Mouse (Mus musculus) spleen, adult 12 weeks (tissue): ENCODE measurements around the gene Arhgap27.
A peak's percentile ranks its signal among the peaks of the same experiment; 100 is the strongest.
"Not testable (repeated sequence)": the region's sequence is repeated elsewhere in the genome, so short reads cannot be mapped to it uniquely, and the experiment has no call there.

Experiments used
- DNase-seq: peaks from one replicate; pipeline ENCODE4 v3.0.0; 2022; ENCODE audit warnings: low spot score

The Arhgap27 gene

DNA sequence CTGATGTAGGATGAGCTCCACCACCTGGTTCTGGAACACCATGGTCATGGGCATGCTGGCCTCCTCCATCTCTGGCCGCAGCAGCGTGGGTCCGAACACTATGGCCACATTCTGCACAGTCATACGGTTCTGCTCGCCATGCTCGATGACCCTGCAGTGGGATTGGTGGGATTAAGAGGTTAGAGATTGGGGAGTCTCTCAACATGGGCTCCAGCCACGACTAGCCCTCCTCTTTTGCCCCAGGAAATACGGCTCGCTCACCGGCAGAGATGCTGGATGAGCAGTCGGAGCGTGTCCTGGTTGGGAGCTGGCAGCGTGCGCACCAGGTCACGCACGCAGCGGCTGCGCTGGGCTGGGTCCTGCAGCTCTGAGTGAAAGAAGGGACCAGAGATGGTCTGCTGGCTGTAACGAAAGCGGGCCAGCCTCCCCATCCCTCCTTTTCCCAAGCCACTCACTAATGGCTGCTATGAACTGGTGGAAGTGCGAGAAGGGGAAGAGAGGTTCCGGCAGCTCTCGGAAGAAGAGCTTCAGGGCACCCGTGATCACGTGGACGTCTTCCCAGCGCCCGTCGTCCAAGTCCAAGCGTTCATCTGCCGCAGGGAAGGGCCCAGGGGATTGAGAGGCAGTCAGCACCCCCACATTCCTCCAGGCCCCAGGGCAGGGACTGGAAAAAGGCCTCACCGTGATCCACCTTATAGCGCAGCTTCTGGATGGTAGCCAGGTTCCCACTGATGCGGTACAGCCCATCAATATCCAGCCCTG lies 30.4 kb downstream of the Arhgap27 start:
- DNase-seq, result no peak

DNA sequence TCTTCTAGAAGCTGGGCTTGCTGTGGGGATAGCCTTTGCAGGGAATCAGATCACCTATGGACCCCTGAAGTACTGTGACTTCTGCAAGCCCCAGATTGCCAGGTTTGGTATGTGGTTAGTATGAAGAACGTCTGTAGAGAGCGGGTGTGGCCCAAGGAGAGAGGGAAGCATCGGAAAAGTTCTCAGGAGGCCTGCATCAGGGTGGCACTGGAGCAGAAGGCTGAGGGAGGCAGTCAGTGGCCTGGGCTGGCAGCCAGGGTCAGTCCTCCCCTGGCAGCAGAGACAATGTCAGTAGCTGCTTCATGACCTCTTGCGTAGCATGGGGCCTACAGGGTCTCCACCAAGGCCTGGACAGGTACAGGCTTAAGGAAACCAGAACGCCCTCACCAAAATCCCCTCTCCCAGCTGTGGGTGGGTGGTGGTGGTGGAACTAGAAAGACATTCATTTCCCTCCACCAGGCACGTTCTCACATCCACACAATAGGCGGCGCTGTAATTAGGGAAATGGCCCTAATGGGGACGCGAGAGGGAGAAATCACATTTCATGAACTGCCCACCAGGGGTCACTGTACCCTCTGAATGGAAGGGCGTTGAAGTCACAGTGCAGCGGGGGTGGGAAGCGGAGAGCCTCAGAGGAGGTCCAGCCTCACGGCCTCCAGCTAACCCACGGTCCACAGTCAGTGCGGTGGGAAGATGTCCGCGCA lies 31.2 kb downstream of the Arhgap27 start:
- peak; percentile 45 for DNase-seq

DNA sequence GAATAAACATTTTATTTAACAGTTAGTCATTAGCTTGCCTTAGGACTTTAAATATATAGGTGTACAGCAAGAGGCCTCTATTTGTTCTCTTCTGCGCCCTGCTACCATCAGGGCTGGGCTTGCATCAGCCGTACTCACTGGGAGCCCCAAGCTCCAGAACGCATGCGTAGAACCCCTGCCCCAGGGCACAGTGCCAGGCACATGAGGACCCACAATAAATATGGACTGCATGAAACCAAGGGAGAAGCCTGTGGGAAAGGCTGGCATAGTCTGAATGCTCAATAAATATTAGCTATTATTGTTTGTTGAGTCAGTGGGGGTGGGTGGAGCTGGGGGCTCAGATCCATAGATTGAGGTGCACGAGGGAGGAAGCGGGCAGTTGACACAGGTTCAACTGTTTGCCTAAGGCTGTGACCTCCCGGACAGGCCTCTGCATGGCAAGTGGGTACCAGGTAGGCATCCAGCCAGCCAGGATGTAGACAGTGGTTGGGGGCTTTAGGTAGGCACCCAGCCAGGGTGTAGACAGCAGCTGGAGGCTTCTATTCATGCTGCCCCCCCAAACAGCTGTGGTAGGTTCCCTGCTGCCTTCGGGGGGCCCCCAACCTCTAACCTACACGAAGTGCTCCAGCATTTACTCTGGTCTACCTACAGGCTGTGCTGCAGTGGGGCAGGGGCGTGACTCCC lies 31.8 kb downstream of the Arhgap27 start:
- DNase-seq, result no peak

DNA sequence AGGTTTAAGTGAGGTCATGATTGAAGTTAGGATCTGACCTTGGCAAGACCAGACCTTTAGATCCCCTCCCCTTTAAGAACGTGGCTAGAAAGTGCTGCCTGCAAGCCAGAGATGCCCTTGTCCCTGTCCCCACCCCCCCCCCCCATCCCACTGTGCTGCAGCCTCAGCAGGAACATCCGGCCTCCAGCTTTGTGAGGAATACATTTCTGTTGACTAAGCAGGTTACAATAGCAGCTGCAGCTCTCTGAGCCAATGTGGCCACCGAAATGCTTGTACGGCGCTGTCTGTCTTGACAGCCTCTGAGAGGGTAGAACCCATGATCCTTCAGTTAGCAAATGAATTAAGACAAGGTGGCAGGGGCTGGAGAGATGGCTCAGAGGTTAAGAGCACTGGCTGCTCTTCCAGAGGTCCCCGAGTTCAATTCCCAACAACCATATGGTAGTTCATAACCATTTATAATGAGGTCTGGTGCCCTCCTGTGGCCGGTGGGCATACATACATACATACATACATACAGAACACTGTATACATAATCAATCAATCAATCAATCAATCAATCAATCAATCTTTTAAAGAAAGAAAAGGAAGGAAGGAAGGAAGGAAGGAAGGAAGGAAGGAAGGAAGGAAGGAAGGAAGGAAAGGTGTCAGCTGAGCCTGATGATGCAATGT lies 32.7 kb downstream of the Arhgap27 start:
- DNase-seq, result no peak

DNA sequence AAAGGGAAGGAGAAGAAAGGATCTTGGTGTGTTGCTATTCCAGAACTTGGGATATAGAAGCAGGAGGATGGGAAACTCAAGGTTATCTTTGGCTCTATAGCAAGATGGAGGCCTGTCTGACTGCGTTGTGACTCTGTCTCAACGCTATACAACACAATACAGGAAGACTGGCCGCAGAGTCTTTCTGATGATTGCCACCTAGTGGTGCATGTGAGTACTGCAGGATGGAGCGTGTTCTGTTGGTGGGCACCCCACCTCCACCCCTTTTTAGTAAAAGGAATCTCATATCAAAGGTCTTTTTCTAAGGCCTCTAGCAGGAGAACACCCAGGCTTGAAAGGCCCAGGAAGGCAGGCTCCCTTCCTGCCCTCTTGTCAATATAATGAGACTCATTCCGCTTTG lies 36.5 kb downstream of the Arhgap27 start:
- peak; percentile 49 for DNase-seq

DNA sequence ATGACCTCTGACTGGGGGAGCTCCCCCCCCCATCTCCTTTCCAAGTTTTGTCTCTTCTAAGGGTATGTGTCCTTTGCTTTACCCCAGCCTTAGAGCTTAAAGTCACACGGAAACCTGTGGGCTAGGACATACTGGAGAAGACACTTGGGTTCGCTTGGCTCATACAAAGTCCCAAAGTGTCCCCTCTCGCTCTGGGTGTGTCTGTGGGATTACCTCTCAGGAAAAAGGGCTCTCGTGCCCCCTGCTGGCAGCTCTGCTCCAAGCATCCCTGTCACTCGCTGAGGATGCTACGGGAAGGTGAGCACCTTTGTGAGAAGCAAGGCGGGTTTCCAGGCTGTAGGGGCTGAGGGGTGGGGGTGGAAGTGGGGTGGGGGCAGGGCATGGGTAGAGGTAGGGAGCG lies 38.3 kb downstream of the Arhgap27 start:
- peak; percentile 32 for DNase-seq

DNA sequence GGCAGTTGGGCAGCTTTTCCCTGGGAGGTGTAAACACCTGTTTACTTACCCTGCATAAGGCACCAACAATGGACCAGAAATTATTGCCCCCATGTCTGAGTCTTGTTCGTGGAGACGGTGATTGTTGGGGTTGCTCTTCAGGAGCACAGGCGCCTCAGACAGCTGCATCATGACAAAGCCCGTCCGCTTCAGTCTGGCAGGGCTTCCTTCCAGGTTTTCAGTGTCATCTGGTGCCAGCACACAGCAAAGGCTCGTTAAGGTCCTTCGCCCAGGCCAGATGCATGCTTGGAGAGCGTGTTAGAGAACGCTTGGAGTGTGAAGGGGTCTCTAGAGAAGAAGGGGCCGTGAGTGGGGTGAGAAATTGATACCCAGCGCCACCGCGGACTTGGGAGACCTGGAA lies 38.8 kb downstream of the Arhgap27 start:
- no peak for DNase-seq

DNA sequence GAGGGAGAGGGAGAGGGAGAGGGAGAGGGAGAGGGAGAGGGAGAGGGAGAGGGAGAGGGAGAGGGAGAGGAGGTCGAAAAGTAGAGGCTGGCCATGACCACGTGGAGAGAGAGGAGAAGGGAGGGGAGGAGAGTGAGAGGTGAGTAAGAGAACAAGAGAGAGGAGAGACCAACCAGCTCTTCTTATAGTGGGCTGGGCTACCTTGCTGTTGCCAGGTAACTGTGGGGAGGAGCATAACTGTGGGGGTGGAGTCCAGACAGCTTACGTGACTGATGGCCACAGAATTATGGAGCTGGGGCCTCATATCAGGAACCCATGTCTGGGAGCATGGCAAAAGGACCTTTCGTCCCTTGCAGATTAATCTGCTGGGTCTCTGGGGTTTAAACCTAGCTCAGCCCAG lies 40.7 kb downstream of the Arhgap27 start:
- DNase-seq, result not testable (repeated sequence)

DNA sequence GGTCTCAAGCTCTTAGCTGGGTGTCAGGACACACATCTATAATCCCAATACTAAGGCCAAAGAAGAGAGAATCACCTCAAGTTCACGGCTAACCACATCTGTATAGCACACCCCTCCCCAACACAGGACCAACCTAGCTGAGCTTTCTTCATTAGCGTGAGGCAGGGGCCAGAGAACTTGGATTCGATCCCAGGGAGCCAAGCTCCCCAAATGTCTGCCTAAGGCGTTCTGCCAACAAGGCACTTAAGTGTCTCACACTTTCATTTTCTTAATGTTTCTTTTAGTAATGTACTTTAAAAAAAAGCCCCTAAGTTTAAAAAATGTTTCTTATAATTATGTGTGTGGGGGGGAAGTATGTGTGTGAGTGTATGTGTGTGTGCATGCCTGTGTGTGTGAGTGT lies 42.8 kb downstream of the Arhgap27 start:
- DNase-seq, result no peak

DNA sequence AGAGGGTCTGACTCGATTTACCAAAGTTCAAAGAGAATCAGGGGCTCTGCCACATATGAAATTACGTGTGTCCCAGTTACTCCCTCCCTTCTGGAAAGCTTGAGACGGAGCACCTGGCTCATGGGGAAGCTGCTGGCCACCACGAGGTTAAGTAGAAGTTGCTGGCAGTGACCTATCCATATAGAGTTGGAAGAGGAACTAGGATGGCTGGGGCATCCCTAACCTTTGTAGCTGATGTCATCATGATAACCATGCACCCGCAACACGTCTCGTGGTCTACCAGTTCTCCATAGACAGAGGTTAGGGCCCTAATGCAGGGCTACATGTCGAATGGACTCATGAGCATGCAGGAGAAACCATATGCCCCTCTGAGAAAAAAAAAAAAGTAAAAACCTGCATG lies 43.3 kb downstream of the Arhgap27 start:
- DNase-seq, result no peak

DNA sequence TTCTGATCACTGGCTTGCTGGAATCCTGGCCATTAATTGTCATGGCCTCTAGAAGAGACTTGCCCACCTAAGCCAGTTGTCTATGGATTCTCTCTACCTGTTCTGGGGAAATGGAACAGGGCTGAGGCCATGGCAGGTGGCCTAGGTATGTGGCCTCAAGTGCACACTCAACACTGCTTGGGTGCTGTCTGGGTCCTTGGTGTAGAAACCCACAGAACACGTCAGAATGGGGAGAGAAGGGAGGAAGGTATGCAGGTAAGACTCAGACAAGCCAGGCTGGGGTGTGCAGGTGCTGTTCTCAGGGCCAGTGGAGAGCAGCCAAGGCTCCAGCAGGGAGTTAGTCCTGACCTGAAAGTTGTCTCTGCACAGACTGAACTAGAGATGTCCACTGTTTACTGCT lies 45.5 kb downstream of the Arhgap27 start:
- DNase-seq, result no peak

DNA sequence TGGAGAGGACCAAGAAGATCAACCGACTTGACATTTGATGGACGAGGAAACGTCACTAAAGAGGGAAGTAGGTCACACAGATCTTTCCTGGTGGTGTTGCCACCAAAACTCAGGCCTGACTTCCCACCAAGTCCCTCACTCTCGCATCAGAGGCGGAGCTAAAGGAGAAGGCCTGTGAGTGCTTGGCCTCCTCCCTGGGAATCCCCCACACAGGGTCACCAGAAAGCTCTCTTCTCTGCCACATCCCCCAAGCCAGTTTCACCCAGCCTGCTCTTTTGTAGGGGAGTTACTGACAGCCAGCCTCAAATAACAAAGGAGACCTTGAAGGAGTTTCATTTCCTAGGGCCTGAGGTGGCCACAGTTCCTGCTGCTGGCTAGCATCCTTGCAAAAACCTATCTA lies 48.1 kb downstream of the Arhgap27 start:
- no peak for DNase-seq

DNA sequence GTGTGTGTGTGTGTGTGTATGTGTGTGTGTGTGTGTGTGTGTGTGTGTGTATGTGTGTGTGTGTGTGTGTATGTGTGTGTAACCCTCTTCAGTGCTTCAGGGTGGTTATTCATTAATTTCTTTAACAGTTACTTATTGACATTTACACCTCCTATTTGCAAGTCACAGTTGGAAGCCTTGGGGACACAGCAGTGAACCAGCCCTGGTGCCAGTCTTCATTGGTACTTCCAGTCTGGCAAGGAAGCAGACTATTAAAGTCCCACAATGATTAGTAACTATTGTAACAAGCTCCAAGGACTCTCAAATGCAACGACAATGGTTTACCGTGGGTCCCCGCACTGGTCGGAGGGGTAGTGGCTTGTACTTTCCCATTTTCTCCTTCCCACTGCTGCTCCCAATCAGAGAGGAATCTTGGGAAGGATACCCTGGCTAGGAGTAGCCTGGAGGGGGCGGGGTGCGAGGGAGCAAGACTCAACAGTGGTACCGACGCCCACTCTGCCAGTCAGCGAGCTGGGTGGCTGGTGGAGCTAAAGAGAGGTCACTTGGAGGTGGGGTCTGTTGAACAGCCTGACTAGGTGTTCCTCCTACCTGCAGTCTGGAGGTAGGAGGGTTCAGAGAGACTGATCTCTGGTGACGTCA lies 48.6 kb downstream of the Arhgap27 start:
- no peak for DNase-seq

DNA sequence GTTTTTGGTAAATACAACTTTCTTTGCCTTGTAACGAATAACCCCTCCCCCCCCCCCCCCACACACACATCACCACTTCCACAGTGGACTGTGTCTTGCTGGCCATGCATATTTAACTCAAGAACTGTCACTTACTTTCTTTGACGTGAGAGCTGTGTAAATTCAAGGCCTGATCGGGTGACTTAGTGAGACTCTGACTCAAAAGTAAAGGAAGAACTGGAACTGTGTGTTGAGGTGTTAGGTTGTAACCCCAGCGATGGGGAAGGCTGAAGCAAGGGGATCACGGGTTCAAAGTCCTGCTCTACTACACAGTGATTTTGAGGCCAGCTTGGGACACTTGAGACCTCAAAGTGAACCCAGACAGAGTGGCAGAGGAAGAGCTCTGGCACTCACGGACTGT lies 50.0 kb downstream of the Arhgap27 start:
- no peak for DNase-seq

DNA sequence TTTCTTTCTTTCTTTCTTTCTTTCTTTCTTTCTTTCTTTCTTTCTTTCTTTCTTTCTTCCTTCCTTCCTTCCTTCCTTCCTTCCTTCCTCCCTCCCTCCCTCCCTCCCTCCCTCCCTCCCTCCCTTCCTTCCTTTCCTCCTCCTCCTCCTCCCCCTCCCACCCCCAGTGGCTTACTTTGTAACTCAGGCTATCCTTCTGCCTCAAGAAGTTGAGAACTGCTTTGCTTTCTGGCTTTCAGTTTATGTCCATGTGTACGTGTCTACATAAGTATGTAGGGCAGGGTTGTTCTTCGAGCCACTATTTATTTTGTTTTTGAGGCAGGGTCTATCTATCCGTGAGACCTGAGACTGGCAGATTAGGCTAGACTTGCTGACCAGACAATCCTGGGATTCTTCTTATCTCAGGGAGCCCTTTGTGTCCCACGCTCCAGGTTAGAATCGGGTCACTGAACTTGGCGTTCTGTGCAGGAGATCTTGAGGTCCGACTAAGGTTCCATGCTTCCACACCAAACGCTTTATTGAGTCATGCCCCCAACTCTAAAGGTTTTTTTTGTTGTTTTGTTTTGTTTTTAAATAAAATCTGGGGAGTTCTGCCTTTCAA lies 50.7 kb downstream of the Arhgap27 start:
- no peak for DNase-seq

DNA sequence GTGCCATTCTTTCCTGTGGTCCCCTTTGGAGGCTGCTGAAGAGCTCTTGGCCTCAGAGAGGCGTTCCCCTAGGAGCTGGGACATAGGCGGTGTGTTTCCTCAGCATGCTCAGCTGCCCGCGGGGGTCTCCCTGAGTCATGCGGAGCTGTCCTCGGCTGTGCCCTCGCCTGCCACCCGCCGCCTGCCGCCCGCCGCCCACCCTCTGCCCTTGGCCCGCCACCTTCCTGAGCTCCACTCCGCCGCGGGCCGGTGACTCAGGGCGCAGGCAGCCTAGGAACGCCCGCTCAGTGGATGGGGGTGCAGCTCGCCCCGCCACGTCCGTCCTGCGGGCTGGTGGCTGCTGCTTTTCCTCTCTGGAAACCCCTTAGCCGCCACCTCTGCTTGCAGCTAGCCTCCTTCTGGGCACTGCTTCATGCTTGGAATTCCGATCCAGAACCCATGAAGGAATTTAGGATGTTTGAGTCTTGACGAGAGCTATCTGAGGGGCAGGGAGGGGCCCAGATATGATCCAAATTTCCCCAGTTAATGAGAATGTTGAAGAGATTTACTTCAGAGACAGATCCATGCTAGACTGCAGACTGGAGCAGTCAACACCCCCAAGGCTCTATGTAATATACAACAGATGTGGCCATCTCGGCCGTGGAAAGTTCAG lies 51.4 kb downstream of the Arhgap27 start:
- DNase-seq, result no peak

DNA sequence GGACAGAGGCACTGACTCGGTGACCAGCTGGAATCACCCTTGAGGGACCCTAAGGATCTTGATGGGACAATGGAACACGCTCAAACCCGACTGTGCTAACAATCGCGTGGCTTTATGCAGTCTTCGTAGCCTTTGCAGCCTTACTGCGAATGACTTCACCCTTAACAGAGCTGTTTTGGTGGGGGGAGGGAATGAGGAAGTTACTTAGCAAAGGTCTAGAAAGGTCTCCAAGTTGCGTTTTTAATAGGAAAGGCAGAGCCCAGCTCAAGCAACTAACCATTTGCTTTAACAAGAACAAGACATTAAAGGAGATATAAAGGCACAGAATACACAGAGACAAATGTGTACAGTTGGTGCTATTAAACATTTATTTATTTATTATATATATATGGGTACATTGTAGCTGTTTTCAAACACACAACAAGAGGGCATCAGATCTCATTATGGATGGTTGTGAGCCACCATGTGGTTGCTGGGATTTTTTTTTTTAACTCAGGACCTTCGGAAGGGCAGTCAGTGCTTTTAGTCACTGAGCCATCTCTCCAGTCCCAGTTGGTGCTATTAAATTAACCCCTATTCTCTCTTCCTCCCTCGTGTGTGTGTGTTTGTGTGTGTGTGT lies 53.4 kb downstream of the Arhgap27 start:
- DNase-seq, result no peak

DNA sequence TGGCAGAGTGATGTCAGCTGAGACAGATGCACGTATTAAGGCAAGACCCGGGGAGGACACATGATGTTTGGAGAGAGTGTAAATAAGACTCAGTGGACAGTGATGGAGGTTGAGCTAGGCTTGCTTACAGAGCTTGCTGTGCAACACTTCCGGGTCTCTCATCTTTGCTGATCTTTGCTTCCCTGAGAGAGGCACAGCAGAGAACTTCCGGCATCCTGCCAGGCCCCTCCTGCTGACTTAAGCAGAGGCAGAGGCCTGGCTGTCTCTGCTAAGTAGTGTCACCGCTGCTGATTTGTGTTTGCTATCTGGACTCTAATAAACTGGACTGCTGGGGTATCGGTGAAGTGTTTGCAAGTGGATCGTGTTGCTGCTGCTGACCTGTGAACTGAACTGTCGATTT lies 55.6 kb downstream of the Arhgap27 start:
- DNase-seq, result no peak

DNA sequence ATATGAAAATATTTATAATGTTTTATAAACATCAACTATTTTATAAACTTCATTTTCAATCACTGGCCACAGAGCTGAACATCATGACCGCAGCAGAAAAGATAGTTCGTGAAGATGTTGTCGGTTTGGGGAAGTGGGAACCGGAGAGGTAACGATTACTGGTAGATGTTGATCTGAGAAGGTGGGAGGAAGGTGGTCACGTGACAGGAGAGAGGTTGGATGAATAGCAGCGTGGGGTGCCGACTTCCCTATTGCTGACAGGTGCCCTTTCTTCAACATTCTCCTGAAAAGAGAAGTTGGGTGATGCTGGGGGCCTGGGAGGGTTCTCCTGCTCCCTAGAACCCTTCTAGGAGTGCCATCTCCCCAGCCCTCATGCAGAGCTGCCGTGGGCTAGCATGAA lies 59.0 kb downstream of the Arhgap27 start:
- peak; percentile 5 for DNase-seq

DNA sequence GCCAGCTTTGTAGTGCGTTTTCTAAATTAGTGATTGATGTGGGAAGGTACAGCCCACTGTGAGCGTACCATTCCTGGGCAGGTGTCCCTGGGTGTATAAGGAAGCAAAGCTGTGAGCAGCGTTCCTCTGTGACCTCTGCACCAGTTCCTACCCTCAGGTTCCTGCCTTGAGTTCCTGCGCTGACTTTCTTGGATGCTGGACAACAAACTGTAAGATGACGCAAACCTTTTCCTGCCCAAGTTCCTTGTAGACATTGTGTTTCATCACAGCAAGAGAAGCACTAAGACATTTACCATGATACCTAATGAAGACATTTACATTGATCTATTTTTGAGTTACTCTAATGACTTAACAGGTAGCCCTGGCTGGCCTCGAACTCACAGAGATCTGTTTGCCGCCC lies 68.7 kb downstream of the Arhgap27 start:
- DNase-seq, result no peak

DNA sequence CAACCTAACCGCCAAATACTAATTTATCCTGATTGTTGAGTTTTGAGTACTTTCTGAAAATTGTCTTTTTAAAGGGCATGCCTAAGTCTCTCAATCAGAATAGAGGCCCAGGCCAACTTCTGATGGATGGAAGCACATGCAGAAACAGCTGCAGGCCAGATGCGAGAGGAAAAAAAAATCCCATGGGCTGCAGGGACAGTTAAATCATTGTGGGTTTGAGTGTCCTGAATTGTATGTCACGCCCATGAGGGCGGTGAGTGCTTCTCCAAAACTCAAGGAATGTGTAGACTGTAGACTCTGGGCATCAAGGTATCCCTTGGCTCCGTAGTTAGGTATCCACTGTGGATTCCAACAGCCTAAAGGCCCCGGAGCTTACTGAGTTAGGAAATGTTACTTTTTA lies 69.4 kb downstream of the Arhgap27 start:
- DNase-seq, result no peak
